Mouse (Mus musculus) embryonic facial prominence, embryonic 13.5 days (tissue): ENCODE measurements at regions not wholly inside any gene's neighbourhood (a gene's known extent, or its start where the extent isn't known, plus 50 kb on each side); places are given as distances from the start of the nearest gene placed in this dataset. TPM values are rescaled to one million over a fixed set of nuclear protein-coding genes. Genes with fewer than 3 reads are reported as not detected.

Experiments
- ATAC-seq: fragments of 200-750 bp; cut with Nextera tagmentation; 2 replicates; pipeline ENCODE4 v1.8.0; 2017; ENCODE audit warnings: low read depth; ENCODE audit not compliant: insufficient number of reproducible peaks, insufficient read depth, low FRiP score, low TSS enrichment
- H3K27ac ChIP-seq: fragments of 300-500 bp; sonication (generic); 2 replicates; pipeline ENCODE4 v1.5.1; 2015; ENCODE audit warnings: moderate library complexity, mild to moderate bottlenecking, inconsistent platforms
- H3K27me3 ChIP-seq: fragments of 300-500 bp; sonication (generic); 2 replicates; pipeline ENCODE4 v1.6.1; 2015; ENCODE audit warnings: mild to moderate bottlenecking, inconsistent platforms
- H3K36me3 ChIP-seq: fragments of 300-500 bp; sonication (generic); 2 replicates; pipeline ENCODE4 v1.6.1; 2015; ENCODE audit warnings: mild to moderate bottlenecking, inconsistent platforms
- H3K4me1 ChIP-seq: fragments of 300-500 bp; sonication (generic); 2 replicates; pipeline ENCODE4 v1.6.1; 2015; ENCODE audit warnings: inconsistent platforms
- H3K4me2 ChIP-seq: fragments of 300-500 bp; sonication (generic); 2 replicates; pipeline ENCODE4 v1.6.1; 2015; ENCODE audit warnings: moderate library complexity, mild to moderate bottlenecking, inconsistent platforms
- H3K4me3 ChIP-seq: fragments of 300-500 bp; sonication (generic); 2 replicates; pipeline ENCODE4 v1.5.1; 2015; ENCODE audit warnings: mild to moderate bottlenecking, inconsistent platforms
- H3K9ac ChIP-seq: fragments of 300-500 bp; sonication (generic); 2 replicates; pipeline ENCODE4 v1.6.1; 2015; ENCODE audit warnings: mild to moderate bottlenecking, inconsistent platforms
- H3K9me3 ChIP-seq: fragments of 300-500 bp; sonication (generic); 2 replicates; pipeline ENCODE4 v1.6.1; 2016; ENCODE audit warnings: inconsistent platforms
- WGBS: fragments of 180-500 bp; shearing (Covaris S2); methylation state at CpG from one replicate; pipeline ENCODE4 v1.1.7; 2015; ENCODE audit warnings: mixed read lengths; 5-methylcytosine and 5-hydroxymethylcytosine counted together
- microRNA-seq: library from miRNA; unstranded; fragments of <30 nt; microRNA quantifications from one replicate; pipeline ENCODE4, GENCODE M21; 2016

DNA sequence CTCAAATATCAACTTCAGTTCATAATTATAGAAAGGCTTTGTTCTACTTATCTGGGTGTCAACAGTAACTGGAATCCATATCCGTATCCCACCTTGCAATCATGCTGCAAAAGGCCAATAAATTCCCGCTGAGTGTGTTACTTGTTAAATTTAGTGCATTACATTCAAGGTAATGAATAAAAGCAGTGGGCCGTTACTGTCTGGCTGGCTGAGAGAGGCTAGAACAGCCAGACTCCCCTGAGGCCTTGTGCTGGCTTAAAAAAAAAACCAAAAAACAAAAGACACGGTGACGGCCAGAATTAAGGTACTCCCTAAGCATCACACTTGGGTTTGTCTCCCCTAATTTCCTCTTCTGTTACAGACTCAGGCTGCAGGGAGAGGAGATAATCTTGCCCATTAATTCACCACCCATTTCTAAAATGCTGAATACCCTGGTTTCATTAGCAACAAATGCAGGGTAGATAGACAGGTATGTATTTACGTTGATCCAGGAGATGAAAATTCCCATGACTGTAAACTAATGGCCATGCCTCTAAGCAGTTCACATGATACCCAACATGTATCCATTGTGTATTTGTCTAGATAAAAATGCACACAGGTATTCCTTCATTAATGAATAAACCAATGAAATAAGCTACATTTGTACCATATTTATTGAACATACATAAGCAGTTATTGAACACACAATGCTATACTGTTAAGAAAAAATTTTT is 74.1 kb upstream of the Gm11146 start:
- no peaks in the 10 kb centered on the region for H3K9me3 ChIP-seq
- 0 out of 2 replicates have a peak, but pooled peaks cover 5% of the 10 kb centered on the region for H3K36me3 ChIP-seq
- H3K9ac ChIP-seq, result no peak overlapping the region
- no peak overlapping the region for H3K4me3 ChIP-seq
- H3K27me3 ChIP-seq, result no peaks in the 10 kb centered on the region
- no peak overlapping the region for H3K4me2 ChIP-seq
- H3K4me1 ChIP-seq, result no peaks in the 10 kb centered on the region
- H3K27ac ChIP-seq, result no peak overlapping the region
- no peak for ATAC-seq
- 42% methylated on average over 6 of the region's 6 CpGs for WGBS

- 83% methylated on average over 2 of the region's 2 CpGs for WGBS
- H3K27ac ChIP-seq, result no peak overlapping the region
- H3K36me3 ChIP-seq, result peaks cover 10% of the 10 kb centered on the region
- no peaks in the 10 kb centered on the region for H3K27me3 ChIP-seq
- H3K4me1 ChIP-seq, result no peaks in the 10 kb centered on the region
- no peak overlapping the region for H3K4me2 ChIP-seq
- ATAC-seq, result no peak
- H3K9ac ChIP-seq, result no peak overlapping the region
- H3K9me3 ChIP-seq, result no peaks in the 10 kb centered on the region
- H3K4me3 ChIP-seq, result no peak overlapping the region
These were observed 69.4 kb upstream of the Gm11146 start for GRCm38 (mm10) chr16:77671253-77671652.

DNA sequence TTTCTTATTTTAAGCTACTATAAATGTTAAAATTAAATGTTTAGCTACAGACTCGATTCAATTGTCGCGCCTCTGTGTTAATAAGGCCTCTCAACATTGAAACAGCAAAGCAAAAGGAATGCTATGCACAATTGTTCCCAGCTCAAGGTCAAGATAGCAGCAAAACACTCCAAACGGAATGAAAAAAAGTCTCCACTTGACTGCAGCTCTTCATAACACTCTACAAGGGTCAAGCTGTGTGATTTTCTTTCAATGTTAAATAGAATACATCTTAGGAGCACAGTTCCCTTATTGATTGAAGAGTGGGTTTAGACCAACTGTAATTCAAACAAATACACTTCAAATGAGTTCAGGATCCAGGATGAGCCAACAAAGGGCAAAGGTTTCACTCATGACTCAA is 63.9 kb upstream of the Gm11146 start:
- no peak overlapping the region for H3K4me3 ChIP-seq
- H3K27ac ChIP-seq, result no peak overlapping the region
- H3K9me3 ChIP-seq, result no peaks in the 10 kb centered on the region
- ATAC-seq, result no peak
- H3K9ac ChIP-seq, result no peak overlapping the region
- peaks cover 8% of the 10 kb centered on the region for H3K4me1 ChIP-seq
- 91% methylated on average over 4 of the region's 4 CpGs for WGBS
- no peak overlapping the region for H3K4me2 ChIP-seq
- peaks cover 5% of the 10 kb centered on the region for H3K36me3 ChIP-seq
- H3K27me3 ChIP-seq, result no peaks in the 10 kb centered on the region

GRCm38 (mm10) chr16:77662107-77662518 is 60.2 kb upstream of the Gm11146 start:
- H3K36me3 ChIP-seq, result no peaks in the 10 kb centered on the region
- 13% methylated on average over 4 of the region's 4 CpGs for WGBS
- H3K27me3 ChIP-seq, result no peaks in the 10 kb centered on the region
- peaks cover 8% of the 10 kb centered on the region for H3K4me1 ChIP-seq
- no peak overlapping the region for H3K9ac ChIP-seq
- no peak overlapping the region for H3K4me3 ChIP-seq
- H3K4me2 ChIP-seq, result no peak overlapping the region
- 0 out of 2 replicates have a peak, but pooled peaks have one; percentile 62 for ATAC-seq
- no peak overlapping the region for H3K27ac ChIP-seq
- no peaks in the 10 kb centered on the region for H3K9me3 ChIP-seq

DNA sequence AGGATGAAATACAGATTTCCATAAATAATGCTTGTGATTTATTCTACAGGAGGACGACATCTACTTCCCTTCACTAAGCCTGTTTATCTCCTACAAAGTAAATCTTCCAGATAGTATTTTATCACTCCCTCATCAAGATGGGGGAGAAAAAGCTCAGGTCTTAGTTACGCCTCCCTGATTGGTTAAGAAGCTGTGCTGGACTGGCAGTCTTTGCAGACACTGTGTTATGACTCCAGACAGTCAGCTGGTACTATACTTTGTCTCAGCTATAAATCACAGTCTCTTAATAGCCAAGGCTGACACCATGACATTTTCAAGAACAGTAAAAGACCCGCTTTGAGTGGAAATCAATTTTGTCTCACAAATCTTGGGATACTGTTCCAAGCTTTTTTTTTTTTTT is 51.4 kb upstream of the Gm11146 start:
- 59% methylated on average over 3 of the region's 3 CpGs for WGBS
- H3K9me3 ChIP-seq, result no peaks in the 10 kb centered on the region
- no peak for ATAC-seq
- no peaks in the 10 kb centered on the region for H3K36me3 ChIP-seq
- H3K27me3 ChIP-seq, result no peaks in the 10 kb centered on the region
- H3K27ac ChIP-seq, result no peak overlapping the region
- H3K9ac ChIP-seq, result no peak overlapping the region
- H3K4me1 ChIP-seq, result no peaks in the 10 kb centered on the region
- H3K4me3 ChIP-seq, result no peak overlapping the region
- H3K4me2 ChIP-seq, result no peak overlapping the region

Small RNA genes in the stretch of these regions (microRNA-seq; reads per million reads assigned to microRNA genes)
- gene Gm25025, result not detected
